Mouse (Mus musculus): ENCODE results near the gene Slc9a3r2. TPM values are rescaled to one million over a fixed set of nuclear protein-coding genes. Genes with fewer than 3 reads are reported as not detected.
A peak's percentile ranks its signal among the peaks of the same experiment; 100 is the strongest.
"Not testable (repeated sequence)": the region's sequence is repeated elsewhere in the genome, so short reads cannot be mapped to it uniquely, and the experiment has no call there.

Slc9a3r2 gene
- 10 to 100 TPM; 45.9 to 78.6 (median 73.7) TPM for total RNA-seq (2022)

GRCm38 (mm10) chr17:24650070-24650616 is at the start of gene Slc9a3r2:
Slc9a3r2 (minus strand) TSS chr17:24650327.
- no peak for DNase-seq

GRCm38 (mm10) chr17:24699473-24699872 is 49.3 kb upstream of the Slc9a3r2 start:
- DNase-seq, result no peak

GRCm38 (mm10) chr17:24698715-24699114 is 48.6 kb upstream of the Slc9a3r2 start:
- peak; percentile 10 for DNase-seq

DNA sequence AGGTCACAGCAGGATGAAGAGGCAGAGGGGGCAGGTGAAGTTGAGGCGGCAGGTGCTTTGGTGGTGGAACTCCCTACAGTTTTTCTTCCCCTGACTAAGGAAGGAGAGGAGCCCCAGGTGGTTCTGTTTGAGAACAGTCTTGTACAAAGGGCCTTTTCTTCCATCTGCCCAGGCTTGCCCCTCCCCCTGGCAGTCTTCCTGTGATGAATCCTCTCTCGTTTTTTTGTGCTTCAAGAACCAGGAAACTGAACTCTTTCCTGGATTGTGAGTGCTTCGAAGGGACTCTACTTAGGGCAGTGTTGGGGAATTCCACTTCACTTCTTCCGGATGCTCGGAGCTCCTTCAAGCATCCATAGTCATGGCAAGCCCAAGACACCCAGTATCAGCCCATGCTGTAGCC is 47.9 kb upstream of the Slc9a3r2 start:
- peak; percentile 12 for DNase-seq

- peak; percentile 75 for DNase-seq
Measured at GRCm38 (mm10) chr17:24696011-24696697, 46.0 kb upstream of the Slc9a3r2 start, which contains the start of the genes Gfer and Noxo1. Gfer (minus strand) TSS chr17:24696156. Noxo1 (plus strand) TSS chr17:24696234.

DNA sequence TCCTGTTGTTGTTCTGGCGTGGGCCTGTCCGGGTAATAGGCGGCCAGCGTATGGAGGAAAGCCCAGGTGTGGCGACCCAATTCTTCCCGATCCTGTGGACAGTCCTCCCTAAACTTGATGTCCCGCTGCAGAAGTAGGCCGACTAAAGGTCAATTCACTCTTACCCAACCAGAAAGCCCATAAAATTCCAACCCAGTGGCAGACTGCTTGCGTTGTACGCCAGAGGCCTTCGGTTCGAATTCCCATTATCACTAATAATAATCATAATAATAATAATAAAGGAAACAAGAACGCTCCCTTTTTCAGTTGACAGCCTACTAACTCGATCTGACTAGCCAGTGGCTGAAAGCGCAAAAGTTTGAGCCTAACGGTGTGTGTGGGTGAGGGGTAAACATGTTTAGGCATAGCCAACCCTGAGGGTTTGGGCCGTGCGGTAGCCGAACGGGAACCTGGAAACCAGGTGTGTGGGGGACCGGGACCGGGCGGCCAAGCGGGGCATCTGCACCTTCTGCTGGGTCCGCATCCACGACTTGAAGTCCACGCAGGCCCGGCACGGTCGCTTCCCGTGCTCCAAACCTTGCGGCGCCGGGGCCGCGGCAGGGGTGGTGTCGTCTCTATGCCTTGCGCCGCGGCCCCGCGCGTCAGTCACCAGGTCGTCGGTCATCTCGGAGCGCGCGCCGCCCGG is 45.3 kb upstream of the Slc9a3r2 start:
- no peak for DNase-seq

- peak; percentile 0 for DNase-seq
Measured at GRCm38 (mm10) chr17:24692385-24692784, 42.3 kb upstream of the Slc9a3r2 start.

- DNase-seq, result peak; percentile 3
Measured at GRCm38 (mm10) chr17:24689251-24690081, 39.3 kb upstream of the Slc9a3r2 start, which contains the start of gene Syngr3. Syngr3 (minus strand) TSS chr17:24689955.

- DNase-seq, result no peak
Measured at GRCm38 (mm10) chr17:24687599-24687998, 37.5 kb upstream of the Slc9a3r2 start.

GRCm38 (mm10) chr17:24687146-24687595 is 37.0 kb upstream of the Slc9a3r2 start:
- no peak for DNase-seq

DNA sequence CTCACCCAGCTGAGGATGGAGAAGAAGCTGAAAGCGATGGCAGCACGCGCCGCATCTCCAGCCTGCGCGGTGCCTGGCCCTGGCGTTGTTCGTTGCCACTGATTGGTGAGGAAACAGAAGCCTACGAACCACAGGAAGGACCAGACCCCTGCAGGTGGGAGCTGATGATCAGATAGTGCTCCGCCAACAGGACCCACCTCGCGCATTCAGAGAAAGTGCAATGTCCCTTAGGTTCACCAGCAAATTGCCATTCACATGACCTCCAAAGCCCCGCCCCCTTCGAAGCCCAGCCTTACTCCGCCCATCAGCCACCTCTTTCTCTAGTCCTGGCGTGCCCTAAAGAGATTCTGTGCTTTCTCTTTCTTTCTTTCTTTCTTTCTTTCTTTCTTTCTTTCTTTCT is 36.4 kb upstream of the Slc9a3r2 start:
- DNase-seq, result no peak

DNA sequence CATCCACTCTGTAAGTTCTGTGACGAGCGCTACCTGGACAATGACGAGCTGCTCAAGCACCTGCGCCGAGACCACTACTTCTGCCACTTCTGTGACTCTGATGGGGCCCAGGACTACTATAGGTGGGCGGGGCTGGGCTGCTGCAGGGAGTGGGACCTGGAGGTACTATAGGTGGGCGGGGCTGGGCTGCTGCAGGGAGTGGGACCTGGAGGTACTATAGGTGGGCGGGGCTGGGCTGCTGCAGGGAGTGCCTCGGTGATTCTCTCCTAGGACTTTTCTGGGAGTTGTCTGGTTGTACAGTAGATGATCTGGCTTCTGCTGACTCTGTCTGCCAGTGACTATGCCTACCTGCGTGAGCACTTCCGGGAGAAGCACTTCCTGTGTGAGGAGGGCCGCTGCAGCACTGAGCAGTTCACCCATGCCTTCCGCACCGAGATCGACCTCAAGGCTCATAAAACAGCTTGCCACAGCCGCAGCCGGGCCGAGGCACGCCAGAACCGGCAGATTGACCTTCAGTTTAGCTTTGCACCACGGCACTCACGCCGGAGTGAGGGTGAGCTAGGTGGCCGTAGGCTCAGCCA is 27.5 kb upstream of the Slc9a3r2 start:
- no peak for DNase-seq

DNA sequence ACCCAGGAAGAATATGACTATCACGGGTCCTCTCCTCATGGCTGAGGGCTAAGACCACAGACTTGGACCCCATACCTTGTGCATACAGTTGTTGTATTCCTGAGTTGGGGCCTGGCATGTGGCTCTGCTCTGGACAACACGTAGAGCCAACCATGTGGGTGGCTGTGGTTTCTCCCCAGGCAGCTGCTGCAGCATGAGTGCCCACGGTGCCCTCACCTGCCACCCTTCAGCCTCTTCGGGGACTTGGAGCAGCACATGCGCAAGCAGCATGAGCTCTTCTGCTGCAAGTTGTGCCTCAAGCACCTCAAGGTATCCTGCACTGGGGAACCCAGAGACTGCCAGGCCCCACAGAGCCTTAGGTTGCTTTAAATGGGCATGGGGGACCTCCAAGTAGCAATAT is 26.8 kb upstream of the Slc9a3r2 start:
- DNase-seq, result no peak

- DNase-seq, result no peak
Measured at GRCm38 (mm10) chr17:24676187-24676586, 26.1 kb upstream of the Slc9a3r2 start.

GRCm38 (mm10) chr17:24674277-24674676 is 24.1 kb upstream of the Slc9a3r2 start:
- DNase-seq, result no peak

DNA sequence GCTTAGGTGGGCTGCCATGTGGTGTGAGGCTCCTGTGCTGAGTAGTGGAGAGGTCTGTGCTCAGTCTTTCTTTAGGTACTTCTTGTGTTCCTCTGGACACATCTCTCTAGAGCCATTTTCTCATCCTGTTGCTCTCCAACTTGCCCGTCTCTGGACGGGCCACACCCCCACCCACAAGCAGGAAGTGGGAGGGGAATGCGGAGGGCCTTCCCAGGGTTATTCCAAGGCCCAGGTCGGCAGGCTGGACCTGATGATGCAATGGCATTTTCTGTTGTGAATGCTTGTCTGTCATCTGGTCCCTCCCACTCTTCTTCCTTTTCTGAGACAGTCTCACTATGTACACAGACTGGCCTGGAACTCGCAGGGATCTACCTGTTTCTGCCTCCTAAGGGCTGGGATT is 22.0 kb upstream of the Slc9a3r2 start:
- peak; percentile 73 for DNase-seq

GRCm38 (mm10) chr17:24671346-24671745 is 21.2 kb upstream of the Slc9a3r2 start:
- DNase-seq, result no peak

DNA sequence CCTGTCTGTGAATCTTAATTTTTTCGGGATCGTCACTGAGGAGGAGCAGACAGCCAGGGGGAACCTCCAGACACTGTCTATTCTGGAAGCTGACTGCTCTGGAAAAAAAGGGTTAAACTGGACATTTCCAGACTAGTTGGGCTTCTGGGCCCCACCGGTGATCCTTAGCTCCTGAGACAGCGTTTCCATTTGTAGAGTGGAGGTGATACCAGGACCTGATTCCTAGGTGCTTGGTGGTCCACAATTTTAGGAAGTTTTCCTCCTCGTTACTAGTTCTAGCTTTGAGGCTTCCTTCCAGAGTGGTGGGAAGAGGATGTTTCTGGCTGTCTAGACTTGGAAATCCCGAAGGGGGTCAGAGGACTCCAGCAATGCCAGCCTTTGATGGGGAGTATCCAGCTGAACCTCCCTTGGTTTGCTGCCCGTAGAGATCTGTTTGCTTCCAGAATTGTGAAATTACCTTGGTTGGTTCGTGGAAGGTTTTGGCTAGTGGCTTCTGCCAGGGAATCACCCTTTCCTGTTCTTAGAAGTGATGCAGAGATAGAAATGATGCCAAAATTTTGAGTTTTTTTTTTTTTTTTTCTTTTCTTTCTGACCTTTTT is 20.2 kb upstream of the Slc9a3r2 start:
- DNase-seq, result no peak

DNA sequence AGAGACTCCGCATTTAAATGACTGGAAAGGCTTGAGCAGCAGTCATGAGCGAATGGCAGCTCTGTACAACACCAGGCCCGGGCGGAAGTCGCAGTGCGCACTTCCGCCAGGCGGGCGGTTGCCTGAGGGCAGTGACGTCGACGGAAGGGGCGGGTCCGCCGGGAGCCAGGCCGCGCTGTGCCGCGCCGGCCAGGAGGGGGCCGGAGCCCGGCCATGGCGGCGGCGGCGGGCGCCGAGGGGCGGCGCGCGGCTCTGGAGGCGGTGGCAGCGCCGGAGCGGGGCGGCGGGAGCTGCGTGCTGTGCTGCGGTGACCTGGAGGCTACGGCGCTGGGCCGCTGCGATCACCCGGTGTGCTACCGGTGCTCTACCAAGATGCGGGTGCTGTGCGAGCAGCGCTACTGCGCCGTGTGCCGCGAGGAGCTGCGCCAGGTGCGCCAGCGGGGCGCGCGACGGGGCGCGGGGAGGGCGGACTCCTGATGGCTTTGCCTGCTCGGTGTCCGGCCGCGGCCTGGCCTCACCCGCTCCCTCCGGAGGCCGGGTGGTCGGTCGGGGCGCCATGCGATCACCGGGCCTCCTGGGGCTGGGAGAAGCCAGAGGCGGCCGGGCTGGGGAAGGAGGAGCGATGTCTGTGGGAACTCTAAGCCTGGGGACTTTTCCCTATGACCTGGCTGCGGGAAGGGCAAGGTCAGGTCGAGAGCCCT is 19.6 kb upstream of the Slc9a3r2 start, which contains the start of gene Zfp598:
TSS of gene Zfp598 (plus strand) at position 143 of the 701 bp plus-strand sequence.
- peak; percentile 91 for DNase-seq

DNA sequence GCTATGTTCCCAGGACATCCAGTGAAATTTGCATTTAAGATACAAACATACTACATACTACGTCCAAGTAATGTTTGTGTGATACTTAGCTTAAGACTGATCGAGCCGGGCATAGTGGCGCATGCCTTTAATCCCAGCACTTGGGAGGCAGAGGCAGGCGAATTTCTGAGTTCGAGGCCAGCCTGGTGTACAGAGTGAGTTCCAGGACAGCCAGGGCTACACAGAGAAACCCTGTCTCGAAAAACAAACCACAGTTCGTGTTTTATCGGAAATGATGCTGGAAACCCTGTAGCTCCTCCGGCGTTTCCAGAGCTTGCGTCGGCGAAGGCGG is 19.1 kb upstream of the Slc9a3r2 start:
- DNase-seq, result not testable (repeated sequence)

- DNase-seq, result no peak
Measured at GRCm38 (mm10) chr17:24667416-24667815, 17.3 kb upstream of the Slc9a3r2 start.

Data from adrenal gland, adult 8-10 months (tissue).